Mouse (Mus musculus) lung, postnatal 25 days (tissue): ENCODE results near the gene 1700008O03Rik.
A peak's percentile ranks its signal among the peaks of the same experiment; 100 is the strongest.

Experiments used
- DNase-seq: peaks from one replicate; pipeline ENCODE4 v3.0.0; 2022; ENCODE audit warnings: low spot score

The 1700008O03Rik gene

DNA sequence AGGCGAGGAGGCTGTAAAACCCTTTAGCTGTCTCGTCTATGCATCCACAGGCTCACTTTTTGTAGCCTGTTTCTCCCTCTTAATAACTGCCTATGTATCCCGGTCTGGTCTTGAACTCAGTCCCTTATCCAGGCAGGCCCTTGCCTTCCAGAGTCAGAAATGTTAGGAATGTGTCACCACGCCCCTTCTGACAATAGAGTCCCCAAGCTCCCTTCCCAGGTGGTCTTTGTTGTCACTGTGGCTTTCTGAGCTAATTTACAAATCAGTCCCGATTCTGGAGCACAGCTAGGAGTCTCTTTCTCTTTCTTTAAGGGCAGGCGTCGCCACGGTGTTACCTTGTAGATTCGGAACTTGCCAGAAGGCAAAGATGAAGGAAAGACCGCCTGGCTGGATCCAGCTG lies 10.4 kb downstream of the 1700008O03Rik start:
- DNase-seq, result no peak

DNA sequence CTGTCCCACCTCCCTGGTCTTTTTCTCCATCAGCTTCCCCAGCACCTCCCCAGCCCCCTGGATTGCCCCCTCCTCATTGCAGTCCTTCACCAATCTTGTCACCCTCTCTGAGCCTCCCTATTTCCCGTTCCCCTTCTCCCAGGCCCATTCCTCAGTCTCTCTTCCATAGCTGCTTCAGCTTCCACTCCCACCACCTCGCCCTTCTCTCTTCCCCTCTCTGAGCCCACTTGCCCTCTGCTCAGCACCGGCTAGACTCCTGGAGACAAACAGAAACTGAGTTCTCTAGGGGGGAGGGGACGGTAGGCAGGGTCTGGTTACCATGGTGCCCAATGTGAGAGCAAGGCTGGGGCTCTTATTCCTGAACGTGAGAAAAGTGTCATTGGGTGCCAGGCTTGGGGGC lies 10.9 kb downstream of the 1700008O03Rik start:
- no peak for DNase-seq

DNA sequence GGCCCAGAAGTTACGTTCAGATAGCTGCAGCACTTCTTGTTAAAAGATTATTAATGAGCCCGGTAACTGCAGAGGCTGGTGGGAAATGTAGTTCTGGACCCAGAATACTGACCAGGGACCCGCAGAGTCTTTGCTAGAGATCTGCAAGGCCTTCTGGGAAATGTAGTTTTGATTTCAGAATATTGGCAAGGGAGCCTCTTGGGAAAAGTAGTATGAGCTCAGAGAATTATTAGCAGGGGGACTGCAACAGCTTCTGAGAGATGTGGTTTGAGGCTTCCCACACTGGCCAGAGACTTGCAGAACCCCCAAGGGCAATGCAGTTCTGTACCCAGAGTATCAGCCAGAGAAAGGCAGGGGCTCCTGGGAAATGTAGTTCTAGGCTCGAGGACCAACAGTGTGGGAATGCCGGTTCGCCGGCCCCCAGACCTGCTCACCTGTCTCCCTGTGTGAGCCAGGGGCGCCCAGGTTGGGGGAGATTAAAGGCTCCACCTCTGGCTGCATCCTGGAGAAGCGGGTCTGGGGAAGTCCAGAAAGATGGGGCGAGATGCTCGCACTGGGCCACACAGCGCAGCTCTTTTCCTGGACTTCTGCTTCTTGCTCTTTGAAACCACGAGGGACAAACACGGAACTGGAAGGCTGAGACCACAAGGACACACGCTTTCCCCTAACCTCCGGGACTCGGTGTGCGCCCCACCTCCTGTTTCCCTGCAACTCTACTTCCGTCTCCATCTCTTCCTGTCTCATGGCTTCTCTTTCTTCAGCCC lies 11.5 kb downstream of the 1700008O03Rik start:
- peak; percentile 96 for DNase-seq

DNA sequence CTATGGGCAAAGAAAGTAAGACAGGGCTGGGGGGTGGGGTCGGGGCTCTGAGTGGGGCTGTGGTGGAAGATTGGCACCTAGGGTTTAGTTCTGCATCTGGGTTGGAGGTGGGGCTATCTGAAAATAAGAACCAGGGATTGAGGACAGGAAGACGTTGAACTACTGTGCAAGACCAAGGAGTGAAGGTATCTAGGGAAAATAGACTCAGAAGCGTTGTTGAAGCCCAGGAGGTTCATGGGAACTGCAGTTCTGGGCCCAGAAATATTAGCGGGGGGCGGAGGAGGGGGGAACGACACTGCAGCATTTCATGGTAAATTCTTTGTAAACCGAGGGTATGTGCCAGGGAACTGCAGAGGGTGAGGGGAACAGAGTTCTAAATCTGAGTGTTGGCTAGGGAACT lies 12.2 kb downstream of the 1700008O03Rik start:
- no peak for DNase-seq

DNA sequence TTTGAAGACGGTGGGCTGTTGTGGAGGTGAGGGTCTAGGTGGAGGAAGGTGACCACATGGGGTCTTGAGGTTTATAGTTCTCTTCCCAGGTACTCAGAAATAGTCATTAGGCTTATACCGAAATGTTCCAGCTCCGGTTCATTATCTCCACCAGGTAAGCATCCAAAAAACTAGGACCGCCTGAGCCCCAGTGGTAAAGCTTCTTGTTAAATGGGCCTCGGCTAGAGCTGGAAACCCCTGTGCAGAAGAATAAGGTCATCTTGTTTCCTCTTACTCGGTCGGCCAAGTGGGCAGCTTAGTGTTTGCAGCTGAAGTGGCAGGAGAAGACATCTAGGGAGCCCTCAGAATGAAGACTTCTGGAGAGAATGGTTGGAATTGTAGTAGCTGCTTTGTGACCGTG lies 12.9 kb downstream of the 1700008O03Rik start:
- no peak for DNase-seq

DNA sequence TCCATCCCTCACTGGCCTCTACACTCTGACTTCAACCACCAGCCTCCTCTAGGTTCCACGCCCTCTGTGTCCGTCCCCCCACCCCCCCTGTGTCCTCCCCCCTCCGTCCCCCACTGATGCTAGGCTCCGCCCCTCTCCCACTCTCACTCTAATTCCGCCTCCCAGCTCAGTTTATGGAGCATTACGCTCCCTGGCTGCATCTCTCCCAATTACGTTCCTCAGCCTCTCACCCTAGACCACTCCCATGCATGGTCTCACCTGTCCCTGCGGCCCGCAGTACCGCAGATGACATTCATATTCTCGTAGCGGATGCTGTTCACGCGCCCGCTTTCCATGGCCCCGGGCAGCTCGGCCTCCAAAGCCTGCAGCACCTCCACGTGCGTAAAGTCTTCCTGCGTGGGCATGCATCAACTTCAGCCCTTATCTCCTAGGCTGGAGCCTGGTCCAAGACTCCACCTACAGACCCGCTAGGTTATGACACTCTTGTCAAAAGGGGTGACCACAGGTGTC lies 24.8 kb downstream of the 1700008O03Rik start:
- no peak for DNase-seq

DNA sequence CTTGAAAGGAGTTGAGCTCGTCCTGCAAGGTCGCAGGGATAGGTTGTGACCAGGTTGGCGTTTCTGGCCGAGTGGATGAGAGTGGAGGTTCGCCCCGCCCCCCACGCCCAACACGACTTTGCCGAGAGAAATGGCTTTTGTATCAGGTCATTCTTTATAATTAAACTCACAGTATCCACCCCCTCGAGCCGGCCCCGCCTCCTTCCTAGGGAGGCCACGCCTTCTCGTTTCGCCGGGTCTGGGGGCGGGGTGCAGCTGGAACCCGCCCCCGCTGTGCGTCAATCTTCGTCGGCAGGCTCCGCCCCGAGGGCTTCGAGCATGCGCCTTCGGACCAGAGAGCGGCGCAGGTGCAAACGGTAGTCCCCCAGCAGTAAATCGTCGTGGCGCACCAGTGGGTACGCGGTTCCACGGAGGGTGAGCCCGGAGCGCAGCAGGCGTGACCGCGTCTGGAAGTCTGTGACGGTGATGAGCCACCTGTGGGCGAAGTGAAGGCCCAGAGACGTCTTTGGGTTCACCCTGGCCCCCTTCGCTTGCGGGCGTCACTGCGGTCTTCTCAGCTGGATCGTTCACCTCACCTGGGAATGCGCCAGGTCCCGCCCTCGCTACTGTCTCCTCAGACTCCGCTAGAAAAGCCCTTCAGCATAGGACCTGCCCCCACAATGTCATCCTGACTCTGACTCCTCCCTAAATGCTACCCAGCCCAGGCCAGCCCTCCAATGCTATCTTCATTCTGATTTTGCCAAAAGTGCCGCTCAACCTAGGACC lies 25.5 kb downstream of the 1700008O03Rik start:
- DNase-seq, result peak; percentile 91

DNA sequence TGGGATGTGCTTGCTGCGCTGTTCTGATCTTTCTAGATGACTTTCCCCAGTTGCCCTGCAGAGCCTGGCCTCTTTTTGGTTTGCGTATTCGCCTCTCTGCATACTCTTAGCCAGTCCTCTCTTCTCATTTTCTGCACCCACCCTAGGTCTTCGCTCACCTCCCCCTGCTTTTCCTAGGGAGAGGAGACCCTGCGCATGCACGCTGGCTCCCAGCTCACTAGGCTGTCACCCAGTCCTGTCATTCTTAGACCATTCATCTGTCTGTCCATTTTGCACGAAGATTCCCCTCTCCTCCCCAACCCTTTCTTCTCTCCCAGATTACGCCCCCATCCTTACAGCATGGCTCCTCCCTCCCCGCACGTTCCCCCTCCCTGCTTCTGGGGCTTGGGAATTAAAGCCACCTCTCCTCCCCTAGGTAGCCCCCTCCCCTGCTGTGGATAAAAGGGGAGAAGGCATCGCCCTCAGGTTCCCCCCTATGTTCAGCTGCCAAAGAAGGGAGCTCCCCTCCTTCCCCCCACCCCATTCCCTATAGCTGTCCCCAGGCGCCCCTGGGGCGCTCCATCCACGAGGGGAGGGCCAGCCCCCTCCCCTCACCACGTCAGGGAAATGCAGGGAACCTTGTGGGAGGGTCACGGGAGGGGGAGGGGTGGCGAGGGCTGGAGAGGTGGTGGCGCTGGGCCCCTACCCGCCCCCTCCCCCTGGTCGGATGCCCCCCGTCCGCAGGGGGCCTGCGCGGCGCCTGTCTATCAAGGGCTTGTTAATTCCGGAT lies 26.6 kb downstream of the 1700008O03Rik start:
- DNase-seq, result no peak

DNA sequence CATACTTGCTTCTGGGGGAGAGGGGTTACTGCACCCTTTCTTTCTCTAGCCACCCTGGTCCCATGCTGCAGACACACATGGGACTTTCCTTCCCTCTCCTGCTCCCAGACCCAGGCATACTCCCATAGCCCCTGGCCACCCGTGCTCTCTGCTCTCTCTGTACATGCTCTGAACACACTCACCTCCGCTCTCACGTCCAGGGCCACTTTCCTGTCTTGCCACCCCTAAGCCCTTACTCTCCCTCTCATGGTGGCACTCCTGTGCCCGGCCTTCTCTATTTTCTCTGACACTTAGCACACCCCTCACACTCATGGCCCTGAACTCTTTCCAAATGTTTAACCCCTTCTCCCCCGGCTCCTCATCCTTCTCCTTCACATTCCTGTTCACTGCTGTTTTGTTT lies 27.6 kb downstream of the 1700008O03Rik start:
- peak; percentile 38 for DNase-seq

DNA sequence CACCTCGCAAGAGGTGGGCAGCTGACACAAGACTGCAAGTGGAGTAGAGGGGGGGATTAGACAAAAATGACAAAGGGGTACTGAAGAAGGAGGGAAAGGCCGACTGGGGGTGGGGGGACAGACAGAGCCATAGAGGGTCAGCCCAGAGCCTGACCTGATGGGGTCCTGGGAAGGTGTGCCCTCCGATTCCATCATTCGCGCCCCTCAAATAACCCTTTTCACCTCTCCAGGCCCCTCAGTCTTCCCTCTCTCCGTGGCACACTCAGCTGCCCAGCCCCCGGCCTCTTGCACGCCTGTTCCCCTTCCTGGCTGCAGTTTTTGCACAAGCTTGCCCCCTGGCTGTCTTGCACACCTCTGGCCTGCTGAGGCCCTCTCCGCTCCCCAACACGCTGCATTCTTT lies 28.1 kb downstream of the 1700008O03Rik start:
- DNase-seq, result no peak

DNA sequence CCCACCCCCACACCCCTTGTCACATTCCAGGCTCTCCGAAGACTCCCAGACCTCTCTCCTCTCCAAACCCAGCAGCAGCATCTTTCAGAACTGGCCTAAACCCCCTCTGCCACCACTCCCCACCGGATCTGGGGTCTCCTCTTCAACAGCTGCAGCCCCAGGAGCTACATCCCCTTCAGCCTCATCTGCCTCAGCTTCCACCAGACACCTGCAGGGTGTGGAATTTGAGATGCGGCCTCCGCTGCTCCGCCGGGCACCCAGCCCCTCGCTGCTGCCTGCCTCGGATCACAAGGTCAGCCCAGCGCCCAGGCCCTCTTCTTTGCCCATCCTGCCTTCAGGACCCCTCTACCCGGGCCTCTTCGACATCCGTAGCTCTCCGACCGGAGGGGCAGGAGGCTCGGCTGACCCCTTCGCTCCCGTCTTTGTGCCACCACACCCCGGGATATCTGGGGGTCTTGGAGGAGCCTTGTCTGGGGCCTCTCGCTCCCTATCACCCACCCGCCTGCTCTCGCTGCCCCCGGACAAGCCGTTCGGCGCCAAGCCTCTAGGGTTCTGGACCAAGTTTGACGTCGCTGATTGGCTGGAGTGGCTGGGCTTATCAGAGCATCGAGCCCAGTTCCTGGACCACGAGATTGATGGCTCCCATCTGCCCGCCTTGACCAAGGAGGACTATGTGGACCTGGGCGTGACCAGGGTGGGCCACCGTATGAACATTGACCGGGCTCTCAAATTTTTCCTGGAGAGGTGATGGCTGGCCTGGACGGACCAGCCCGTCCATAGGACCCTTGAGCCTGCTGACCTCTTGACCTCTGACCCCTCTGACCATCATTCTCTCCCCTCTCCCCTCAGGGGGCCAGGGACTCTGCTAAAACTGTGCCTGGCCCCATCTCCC lies 28.8 kb downstream of the 1700008O03Rik start:
- DNase-seq, result no peak

DNA sequence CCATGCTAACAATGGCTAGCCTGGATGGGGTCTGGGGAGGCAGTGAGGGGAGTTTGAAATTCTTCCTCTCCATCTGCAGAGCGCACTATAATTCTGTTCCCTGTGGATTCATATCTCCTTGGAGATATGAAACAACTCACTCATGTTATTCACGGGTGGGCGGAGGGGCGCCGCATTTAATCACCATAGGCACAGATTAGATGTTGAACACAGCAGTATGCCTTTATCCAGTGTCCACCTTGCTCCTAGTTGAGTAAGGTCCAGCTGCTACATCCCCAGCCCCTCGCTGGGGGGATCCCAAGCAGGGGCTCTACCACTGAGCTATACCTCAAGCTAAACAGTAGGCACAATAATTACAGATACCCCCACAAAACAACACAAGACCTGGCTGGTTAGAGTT lies 30.2 kb downstream of the 1700008O03Rik start:
- DNase-seq, result no peak

DNA sequence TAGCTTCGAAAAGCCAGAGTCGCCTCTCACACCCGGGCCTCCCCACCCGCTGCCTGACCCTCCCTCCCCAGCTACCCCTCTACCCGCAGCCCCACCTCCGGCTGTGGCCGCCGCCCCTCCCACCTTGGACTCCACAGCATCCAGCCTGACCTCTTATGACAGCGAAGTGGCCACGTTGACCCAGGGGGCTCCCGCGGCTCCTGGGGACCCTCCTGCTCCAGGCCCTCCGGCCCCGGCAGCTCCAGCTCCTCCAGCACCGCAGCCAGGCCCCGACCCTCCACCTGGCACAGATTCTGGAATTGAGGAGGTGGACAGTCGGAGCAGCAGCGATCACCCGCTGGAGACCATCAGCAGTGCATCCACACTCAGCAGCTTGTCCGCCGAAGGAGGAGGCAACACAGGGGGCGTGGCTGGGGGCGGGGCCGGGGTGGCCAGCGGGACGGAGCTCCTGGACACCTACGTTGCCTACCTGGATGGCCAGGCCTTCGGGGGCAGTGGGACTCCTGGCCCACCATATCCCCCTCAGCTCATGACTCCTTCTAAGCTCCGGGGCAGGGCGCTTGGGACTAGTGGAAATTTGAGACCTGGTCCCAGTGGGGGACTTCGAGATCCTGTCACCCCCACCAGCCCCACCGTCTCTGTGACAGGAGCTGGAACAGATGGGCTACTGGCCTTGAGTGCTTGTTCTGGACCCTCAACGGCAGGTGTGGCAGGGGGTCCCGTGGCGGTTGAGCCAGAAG lies 31.8 kb downstream of the 1700008O03Rik start:
- DNase-seq, result no peak

DNA sequence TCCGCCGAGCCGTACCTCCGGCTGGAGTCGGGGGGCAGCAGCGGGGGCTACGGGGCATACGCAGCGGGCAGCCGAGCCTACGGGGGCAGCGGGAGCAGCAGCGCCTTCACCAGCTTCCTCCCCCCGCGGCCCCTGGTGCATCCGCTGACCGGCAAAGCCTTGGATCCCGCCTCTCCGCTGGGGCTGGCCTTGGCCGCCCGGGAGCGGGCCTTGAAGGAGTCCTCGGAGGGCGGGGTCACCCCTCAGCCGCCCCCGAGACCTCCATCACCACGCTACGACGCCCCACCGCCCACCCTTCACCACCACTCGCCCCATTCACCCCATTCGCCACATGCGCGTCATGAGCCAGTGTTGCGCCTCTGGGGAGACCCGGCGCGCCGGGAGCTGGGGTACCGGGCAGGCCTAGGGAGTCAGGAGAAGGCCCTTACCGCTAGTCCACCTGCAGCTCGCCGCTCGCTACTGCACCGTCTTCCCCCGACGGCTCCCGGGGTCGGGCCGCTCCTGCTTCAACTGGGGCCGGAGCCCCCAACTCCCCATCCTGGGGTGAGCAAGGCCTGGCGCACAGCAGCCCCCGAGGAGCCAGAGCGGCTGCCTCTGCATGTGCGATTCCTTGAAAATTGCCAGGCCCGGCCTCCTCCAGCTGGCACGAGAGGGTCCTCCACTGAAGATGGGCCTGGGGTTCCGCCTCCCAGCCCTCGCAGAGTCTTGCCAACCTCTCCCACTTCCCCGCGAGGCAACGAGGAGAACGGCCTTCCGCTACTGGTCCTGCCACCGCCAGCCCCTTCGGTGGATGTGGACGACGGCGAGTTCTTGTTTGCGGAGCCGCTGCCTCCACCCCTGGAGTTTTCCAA lies 32.6 kb downstream of the 1700008O03Rik start:
- no peak for DNase-seq

DNA sequence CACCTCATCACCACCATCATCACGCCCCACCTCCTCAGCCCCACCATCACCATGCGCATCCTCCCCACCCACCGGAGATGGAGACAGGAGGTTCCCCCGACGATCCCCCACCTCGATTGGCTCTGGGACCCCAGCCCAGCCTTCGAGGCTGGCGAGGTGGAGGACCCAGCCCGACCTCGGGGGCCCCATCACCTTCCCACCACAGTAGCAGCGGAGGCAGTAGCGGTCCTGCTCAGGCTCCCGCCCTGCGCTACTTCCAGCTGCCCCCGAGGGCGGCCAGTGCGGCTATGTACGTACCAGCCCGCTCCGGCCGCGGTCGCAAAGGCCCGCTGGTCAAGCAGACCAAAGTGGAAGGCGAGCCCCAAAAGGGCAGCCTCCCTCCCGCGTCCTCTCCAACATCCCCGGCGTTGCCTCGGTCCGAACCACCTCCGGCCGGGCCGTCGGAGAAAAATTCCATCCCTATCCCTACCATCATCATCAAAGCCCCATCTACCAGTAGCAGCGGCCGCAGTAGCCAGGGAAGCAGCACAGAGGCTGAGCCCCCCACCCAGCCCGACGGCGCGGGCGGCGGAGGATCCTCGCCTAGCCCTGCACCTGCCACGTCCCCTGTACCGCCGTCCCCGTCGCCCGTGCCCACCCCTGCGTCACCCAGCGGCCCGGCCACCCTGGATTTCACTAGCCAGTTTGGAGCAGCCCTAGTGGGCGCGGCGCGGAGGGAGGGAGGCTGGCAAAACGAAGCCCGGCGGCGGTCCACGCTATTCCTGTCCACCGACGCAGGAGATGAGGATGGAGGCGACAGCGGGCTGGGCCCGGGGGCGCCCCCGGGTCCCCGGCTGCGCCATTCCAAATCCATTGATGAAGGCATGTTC lies 33.5 kb downstream of the 1700008O03Rik start:
- DNase-seq, result no peak

DNA sequence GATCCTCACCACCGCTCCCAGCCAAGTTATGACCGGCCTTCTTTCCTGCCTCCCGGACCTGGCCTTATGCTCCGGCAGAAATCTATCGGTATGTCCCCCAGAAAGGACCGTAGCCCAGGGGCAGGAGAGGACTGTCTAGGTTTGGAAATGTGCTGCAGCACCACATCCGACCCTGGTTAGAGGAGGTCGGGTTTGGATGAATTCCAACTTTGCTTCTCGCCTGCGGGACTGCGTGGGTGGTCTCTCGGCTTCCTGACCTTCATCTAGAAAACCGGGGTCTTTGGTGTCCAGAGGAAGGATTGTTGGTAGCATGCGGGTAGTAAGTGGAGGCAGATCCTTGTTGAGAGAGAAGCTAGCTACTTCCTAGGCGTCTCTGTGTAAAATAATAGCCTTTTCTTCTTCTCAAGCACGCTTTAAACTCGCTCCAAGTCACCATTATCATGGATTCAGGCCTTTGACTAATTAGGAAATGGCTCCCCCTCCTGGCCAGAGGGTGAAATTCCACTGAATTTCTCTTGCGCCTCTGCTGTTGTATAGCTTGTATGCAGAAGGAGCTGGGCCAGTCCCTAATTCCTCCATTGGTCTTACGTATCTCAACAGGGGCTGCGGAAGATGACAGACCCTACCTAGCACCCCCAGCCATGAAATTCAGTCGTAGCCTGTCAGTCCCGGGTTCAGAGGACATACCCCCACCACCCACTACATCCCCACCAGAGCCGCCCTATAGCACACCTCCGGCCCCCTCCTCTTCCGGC lies 34.5 kb downstream of the 1700008O03Rik start:
- DNase-seq, result peak; percentile 76

DNA sequence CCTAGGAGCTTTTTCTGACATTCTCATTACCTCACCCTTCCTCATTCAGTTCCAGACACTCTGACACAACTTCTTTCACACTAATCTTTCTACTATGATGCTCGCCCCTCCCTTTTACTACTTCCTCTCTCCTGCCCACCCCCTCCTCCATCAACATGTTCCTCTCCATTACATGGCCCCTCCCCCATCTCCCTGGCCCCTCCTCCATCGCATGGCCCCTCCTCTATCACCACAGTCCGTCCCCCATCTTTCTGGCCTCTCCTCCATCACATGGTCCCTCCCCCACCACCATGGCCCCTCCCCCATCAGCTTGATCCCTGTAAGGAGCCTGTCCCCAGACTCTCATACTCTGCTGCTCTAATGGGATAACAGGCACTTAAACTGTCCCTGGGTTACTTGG lies 36.6 kb downstream of the 1700008O03Rik start:
- DNase-seq, result no peak

DNA sequence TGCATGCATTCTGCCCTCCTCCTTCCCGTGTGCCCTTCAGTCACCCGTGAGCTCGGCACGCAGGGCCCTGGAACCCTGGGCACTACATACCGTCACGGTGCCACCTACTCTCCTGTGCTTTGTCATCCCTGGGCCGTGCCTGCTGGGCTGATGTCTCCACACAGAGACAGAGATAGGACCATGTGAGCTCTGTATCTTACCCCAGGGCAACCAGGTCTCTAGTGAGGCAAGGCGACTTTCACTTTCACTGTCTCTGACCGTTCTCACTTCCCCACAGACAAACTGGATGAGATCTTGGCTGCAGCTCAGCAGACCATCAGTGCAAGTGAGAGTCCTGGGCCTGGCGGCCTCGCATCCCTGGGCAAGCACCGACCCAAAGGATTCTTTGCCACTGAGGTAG lies 41.0 kb downstream of the 1700008O03Rik start:
- DNase-seq, result no peak
